Mouse (Mus musculus): ENCODE measurements at regions not wholly inside any gene's neighbourhood (a gene's known extent, or its start where the extent isn't known, plus 50 kb on each side); places are given as distances from the start of the nearest gene placed in this dataset.

DNA sequence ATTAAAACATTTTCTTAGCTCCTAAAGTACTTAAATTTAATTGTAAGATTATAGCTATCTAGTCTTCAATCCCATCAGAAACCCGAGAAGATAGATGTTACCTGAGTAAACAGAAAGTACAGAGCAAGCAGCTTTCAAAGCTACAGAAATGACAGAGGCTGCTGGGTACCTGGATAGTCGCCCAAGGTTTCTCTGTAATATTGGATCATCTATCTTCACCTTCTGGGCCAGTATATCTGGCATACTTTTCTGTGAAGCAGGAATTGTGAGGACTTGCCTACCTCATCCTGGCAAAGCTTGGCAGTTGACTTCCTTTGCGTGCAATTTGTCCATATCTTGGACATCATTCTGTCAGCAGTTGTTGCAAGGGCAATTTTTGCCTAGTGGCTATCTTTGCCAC lies 356.4 kb downstream of the Cd109 start:
- no peak for TF ChIP-seq CTCF (IDR thresholded peaks at IDR 0.05; ENCODE audit: extremely low read depth, insufficient read depth, low read length)
- no peak for TF ChIP-seq POLR2A (IDR thresholded peaks at IDR 0.05; ENCODE audit: extremely low read depth, insufficient read depth, low read length)

All from cortical plate, adult 2 months (tissue).